Mouse (Mus musculus) lung, adult 2 months (tissue): ENCODE measurements at regions not wholly inside any gene's neighbourhood (a gene's known extent, or its start where the extent isn't known, plus 50 kb on each side); places are given as distances from the start of the nearest gene placed in this dataset.

Experiments
- DNase-seq: peaks from one replicate; pipeline ENCODE4 v3.0.0; 2022
- H3K4me1 ChIP-seq: fragments of 200-500 bp; 2 replicates; pipeline ENCODE4 v1.6.1; 2011; ENCODE audit warnings: low read length; ENCODE audit not compliant: control insufficient read depth, insufficient read depth
- H3K4me3 ChIP-seq: fragments of 200-500 bp; replicated peaks from 2 replicates; pipeline ENCODE3; 2011; ENCODE audit warnings: low read depth, mild to moderate bottlenecking, control low read depth, low read length; ENCODE audit errors: extremely low read depth
- CTCF ChIP-seq: fragments of 200-500 bp; IDR thresholded peaks from 2 replicates; pipeline ENCODE4 v1.5.1; 2011; ENCODE audit warnings: mild to moderate bottlenecking, low read length, control low read depth; ENCODE audit not compliant: insufficient read depth
- POLR2A ChIP-seq: fragments of 200-500 bp; IDR thresholded peaks from 2 replicates; pipeline ENCODE4 v1.6.1; 2011; ENCODE audit warnings: low read depth, mild to moderate bottlenecking, control low read depth, low read length, borderline replicate concordance; ENCODE audit errors: extremely low read depth
- WGBS: fragments of 180-500 bp; shearing (Covaris S2); methylation state at CpG from one replicate; pipeline ENCODE4 v1.1.7; 2018; 5-methylcytosine and 5-hydroxymethylcytosine counted together

- peak overlapping the region; percentile 84 for H3K4me3 ChIP-seq
- no peak for TF ChIP-seq CTCF
- no peak for TF ChIP-seq POLR2A
- 1% methylated on average over 31 of the region's 31 CpGs for WGBS
- H3K4me1 ChIP-seq, result peaks cover 5% of the 10 kb centered on the region; the same call in 1 of the 2 replicates
- peak; percentile 72 for DNase-seq
Observed at GRCm38 (mm10) chr4:101356954-101357891, 61.9 kb upstream of the Ak4 start.

GRCm38 (mm10) chr4:101356093-101356953, 62.8 kb upstream of the Ak4 start:
- H3K4me3 ChIP-seq, result peak overlapping the region; percentile 84
- H3K4me1 ChIP-seq, result peaks cover 5% of the 10 kb centered on the region; the same call in 1 of the 2 replicates
- peak; percentile 89 for DNase-seq
- TF ChIP-seq CTCF (no peak), POLR2A (peak; percentile 94)
- WGBS, result 1% methylated on average over 102 of the region's 107 CpGs

- 2% methylated on average over 30 of the region's 31 CpGs for WGBS
- TF ChIP-seq CTCF (no peak), POLR2A (peak; percentile 34; the same call in 1 of the 2 replicates)
- Histone ChIP-seq H3K4me1 (peaks cover 5% of the 10 kb centered on the region; the same call in 1 of the 2 replicates), H3K4me3 (peak overlapping the region; percentile 84)
- peak; percentile 55 for DNase-seq
Observed at GRCm38 (mm10) chr4:101355431-101356092, 63.5 kb upstream of the Ak4 start.

GRCm38 (mm10) chr4:101354951-101355350, 64.1 kb upstream of the Ak4 start:
- TF ChIP-seq CTCF, result no peak
- TF ChIP-seq POLR2A, result peak; percentile 42; the same call in 1 of the 2 replicates
- Histone ChIP-seq H3K4me3 (peak overlapping the region; percentile 84), H3K4me1 (peaks cover 5% of the 10 kb centered on the region; the same call in 1 of the 2 replicates)
- WGBS, result 6% methylated on average over 7 of the region's 7 CpGs
- peak; percentile 42 for DNase-seq

GRCm38 (mm10) chr4:101354086-101354855, 64.8 kb upstream of the Ak4 start:
- peaks cover 5% of the 10 kb centered on the region; the same call in 1 of the 2 replicates for H3K4me1 ChIP-seq
- WGBS, result 6% methylated on average over 7 of the region's 7 CpGs
- DNase-seq, result no peak
- peak overlapping the region; percentile 84 for H3K4me3 ChIP-seq
- TF ChIP-seq POLR2A (no peak), CTCF (no peak)

GRCm38 (mm10) chr4:101352178-101352577, 66.9 kb upstream of the Ak4 start:
- 79% methylated on average over 4 of the region's 4 CpGs for WGBS
- TF ChIP-seq POLR2A, result no peak
- DNase-seq, result no peak
- Histone ChIP-seq H3K4me3 (no peak overlapping the region), H3K4me1 (peaks cover 3% of the 10 kb centered on the region; the same call in 1 of the 2 replicates)

- no peak for DNase-seq
- Histone ChIP-seq H3K4me3 (no peak overlapping the region), H3K4me1 (peaks cover 3% of the 10 kb centered on the region; the same call in 1 of the 2 replicates)
- no peak for TF ChIP-seq CTCF
- no peak for TF ChIP-seq POLR2A
- WGBS, result 82% methylated on average over 3 of the region's 3 CpGs
Observed at GRCm38 (mm10) chr4:101351716-101352115, 67.4 kb upstream of the Ak4 start.

GRCm38 (mm10) chr4:101350656-101351055, 68.4 kb upstream of the Ak4 start:
- TF ChIP-seq CTCF (no peak), POLR2A (no peak)
- no peak overlapping the region for H3K4me3 ChIP-seq
- no peak for DNase-seq
- H3K4me1 ChIP-seq, result peaks cover 3% of the 10 kb centered on the region; the same call in 1 of the 2 replicates
- WGBS, result 83% methylated on average over 8 of the region's 8 CpGs
